Mouse (Mus musculus): ENCODE measurements around the gene Pik3c2g. TPM values are rescaled to one million over a fixed set of nuclear protein-coding genes. Genes with fewer than 3 reads are reported as not detected.

Pik3c2g gene
- polyA plus RNA-seq, 1 experiment, result not detected

GRCm38 (mm10) chr6:139874418-139875176 lies 287.6 kb downstream of the Pik3c2g start:
- no peaks in the 10 kb centered on the region for H3K36me3 ChIP-seq (ENCODE audit: control insufficient read depth, insufficient read depth, low read length, poor library complexity, severe bottlenecking)
- TF ChIP-seq EP300 (IDR thresholded peaks at IDR 0.05; ENCODE audit: insufficient read depth, low read depth, low read length) (no peak), POLR2A (IDR thresholded peaks at IDR 0.05; ENCODE audit: insufficient read depth, low read length) (no peak), CTCF (IDR thresholded peaks at IDR 0.05; ENCODE audit: low read depth, low read length) (no peak)
- H3K4me3 ChIP-seq (ENCODE audit: low read depth, low read length), result no peak overlapping the region
- H3K9me3 ChIP-seq (replicated peaks; ENCODE audit: control insufficient read depth, insufficient read depth, low read length, poor library complexity, severe bottlenecking), result no peaks in the 10 kb centered on the region
- H3K27ac ChIP-seq (ENCODE audit: insufficient read depth, low read length), result no peak overlapping the region
- H3K4me1 ChIP-seq (ENCODE audit: control insufficient read depth, insufficient read depth, low read length), result no peaks in the 10 kb centered on the region
- no peaks in the 10 kb centered on the region for H3K27me3 ChIP-seq (ENCODE audit: control insufficient read depth, insufficient read depth, low read length, poor library complexity, severe bottlenecking)
- H3K9ac ChIP-seq (ENCODE audit: low read depth, poor library complexity, severe bottlenecking), result no peak overlapping the region

DNA sequence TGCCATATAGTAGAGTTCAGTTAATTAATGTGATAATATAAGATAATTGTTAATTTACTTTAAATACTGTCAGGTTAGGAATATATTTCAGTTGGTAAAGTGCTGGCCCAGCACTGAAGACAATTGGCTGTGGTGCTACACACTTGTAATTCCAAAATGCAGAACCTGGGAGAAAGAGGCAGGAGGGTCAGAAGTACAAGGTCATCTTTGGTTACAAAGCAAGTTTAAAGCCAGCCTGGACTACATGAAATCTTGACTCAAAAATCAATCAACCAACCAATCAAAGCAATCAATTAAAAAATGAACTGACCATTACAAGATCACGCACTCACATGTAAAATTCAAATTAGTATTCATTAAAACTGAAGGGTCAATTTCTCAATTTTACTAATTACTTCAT lies 289.7 kb downstream of the Pik3c2g start:
- Histone ChIP-seq H3K9ac (ENCODE audit: low read depth, poor library complexity, severe bottlenecking) (no peak overlapping the region), H3K27me3 (ENCODE audit: control insufficient read depth, insufficient read depth, low read length, poor library complexity, severe bottlenecking) (no peaks in the 10 kb centered on the region), H3K9me3 (replicated peaks; ENCODE audit: control insufficient read depth, insufficient read depth, low read length, poor library complexity, severe bottlenecking) (no peaks in the 10 kb centered on the region), H3K36me3 (ENCODE audit: control insufficient read depth, insufficient read depth, low read length, poor library complexity, severe bottlenecking) (no peaks in the 10 kb centered on the region), H3K4me1 (ENCODE audit: control insufficient read depth, insufficient read depth, low read length) (no peaks in the 10 kb centered on the region), H3K4me3 (ENCODE audit: low read depth, low read length) (no peak overlapping the region), H3K27ac (ENCODE audit: insufficient read depth, low read length) (no peak overlapping the region)
- TF ChIP-seq POLR2A (IDR thresholded peaks at IDR 0.05; ENCODE audit: insufficient read depth, low read length), result no peak
- TF ChIP-seq CTCF (IDR thresholded peaks at IDR 0.05; ENCODE audit: low read depth, low read length), result no peak
- no peak for TF ChIP-seq EP300 (IDR thresholded peaks at IDR 0.05; ENCODE audit: insufficient read depth, low read depth, low read length)

DNA sequence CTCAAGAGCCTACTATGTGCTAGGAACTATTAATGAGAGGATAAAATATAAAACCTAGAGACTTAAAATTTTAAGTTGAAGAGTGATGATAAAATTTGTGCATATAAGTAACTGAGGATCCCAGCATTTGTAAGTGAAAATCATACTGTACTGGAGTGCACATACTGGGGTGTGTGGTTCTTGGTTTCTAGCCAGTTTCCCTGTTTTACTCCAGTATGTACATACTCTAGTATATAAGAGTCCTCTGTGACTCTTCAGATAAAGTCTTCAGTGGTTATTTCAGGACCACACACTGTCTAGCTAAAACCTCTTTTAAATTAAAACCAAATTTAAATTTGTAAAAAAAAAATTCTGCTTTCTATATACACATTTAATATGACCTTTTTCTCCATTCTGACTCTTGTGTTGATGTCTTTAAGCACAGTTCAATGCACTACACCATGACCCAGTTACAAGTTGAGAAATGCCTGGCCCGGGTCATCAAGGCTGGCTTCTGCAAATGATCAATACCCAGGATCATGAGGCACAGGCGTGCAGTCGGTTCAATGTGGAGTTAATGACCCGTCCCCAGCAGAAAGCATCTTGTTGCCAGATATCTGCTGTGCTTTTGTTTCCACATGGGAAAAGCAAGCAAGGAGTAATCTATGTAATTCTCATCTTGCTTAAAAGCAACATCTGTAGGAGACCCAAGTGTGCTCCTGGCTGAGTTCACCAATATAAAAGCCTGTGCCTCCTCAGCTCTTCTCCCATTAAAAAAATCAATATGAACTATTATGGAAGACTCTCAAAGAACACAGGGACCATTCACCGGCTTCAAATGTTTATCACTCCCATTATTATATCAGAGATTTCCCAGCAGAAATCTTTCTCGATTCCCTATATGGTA lies 290.7 kb downstream of the Pik3c2g start:
- no peaks in the 10 kb centered on the region for H3K36me3 ChIP-seq (ENCODE audit: control insufficient read depth, insufficient read depth, low read length, poor library complexity, severe bottlenecking)
- H3K27ac ChIP-seq (ENCODE audit: insufficient read depth, low read length), result no peak overlapping the region
- no peaks in the 10 kb centered on the region for H3K27me3 ChIP-seq (ENCODE audit: control insufficient read depth, insufficient read depth, low read length, poor library complexity, severe bottlenecking)
- H3K4me1 ChIP-seq (ENCODE audit: control insufficient read depth, insufficient read depth, low read length), result no peaks in the 10 kb centered on the region
- no peaks in the 10 kb centered on the region for H3K9me3 ChIP-seq (replicated peaks; ENCODE audit: control insufficient read depth, insufficient read depth, low read length, poor library complexity, severe bottlenecking)
- no peak overlapping the region for H3K4me3 ChIP-seq (ENCODE audit: low read depth, low read length)
- no peak overlapping the region for H3K9ac ChIP-seq (ENCODE audit: low read depth, poor library complexity, severe bottlenecking)
- TF ChIP-seq POLR2A (IDR thresholded peaks at IDR 0.05; ENCODE audit: insufficient read depth, low read length) (no peak), CTCF (IDR thresholded peaks at IDR 0.05; ENCODE audit: low read depth, low read length) (no peak), EP300 (IDR thresholded peaks at IDR 0.05; ENCODE audit: insufficient read depth, low read depth, low read length) (no peak)

GRCm38 (mm10) chr6:139878362-139878696 lies 291.3 kb downstream of the Pik3c2g start:
- Histone ChIP-seq H3K36me3 (ENCODE audit: control insufficient read depth, insufficient read depth, low read length, poor library complexity, severe bottlenecking) (no peaks in the 10 kb centered on the region), H3K9me3 (replicated peaks; ENCODE audit: control insufficient read depth, insufficient read depth, low read length, poor library complexity, severe bottlenecking) (no peaks in the 10 kb centered on the region), H3K27me3 (ENCODE audit: control insufficient read depth, insufficient read depth, low read length, poor library complexity, severe bottlenecking) (no peaks in the 10 kb centered on the region), H3K4me3 (ENCODE audit: low read depth, low read length) (no peak overlapping the region), H3K4me1 (ENCODE audit: control insufficient read depth, insufficient read depth, low read length) (no peaks in the 10 kb centered on the region), H3K9ac (ENCODE audit: low read depth, poor library complexity, severe bottlenecking) (no peak overlapping the region), H3K27ac (ENCODE audit: insufficient read depth, low read length) (no peak overlapping the region)
- no peak for TF ChIP-seq CTCF (IDR thresholded peaks at IDR 0.05; ENCODE audit: low read depth, low read length)
- no peak for TF ChIP-seq POLR2A (IDR thresholded peaks at IDR 0.05; ENCODE audit: insufficient read depth, low read length)
- no peak for TF ChIP-seq EP300 (IDR thresholded peaks at IDR 0.05; ENCODE audit: insufficient read depth, low read depth, low read length)

GRCm38 (mm10) chr6:139882076-139882475 lies 295.1 kb downstream of the Pik3c2g start:
- no peaks in the 10 kb centered on the region for H3K27me3 ChIP-seq (ENCODE audit: control insufficient read depth, insufficient read depth, low read length, poor library complexity, severe bottlenecking)
- TF ChIP-seq POLR2A (IDR thresholded peaks at IDR 0.05; ENCODE audit: insufficient read depth, low read length), result no peak
- no peak overlapping the region for H3K9ac ChIP-seq (ENCODE audit: low read depth, poor library complexity, severe bottlenecking)
- H3K36me3 ChIP-seq (ENCODE audit: control insufficient read depth, insufficient read depth, low read length, poor library complexity, severe bottlenecking), result no peaks in the 10 kb centered on the region
- no peaks in the 10 kb centered on the region for H3K4me1 ChIP-seq (ENCODE audit: control insufficient read depth, insufficient read depth, low read length)
- no peak overlapping the region for H3K27ac ChIP-seq (ENCODE audit: insufficient read depth, low read length)
- H3K9me3 ChIP-seq (replicated peaks; ENCODE audit: control insufficient read depth, insufficient read depth, low read length, poor library complexity, severe bottlenecking), result no peaks in the 10 kb centered on the region
- H3K4me3 ChIP-seq (ENCODE audit: low read depth, low read length), result no peak overlapping the region

- Histone ChIP-seq H3K4me3 (ENCODE audit: low read depth, low read length) (no peak overlapping the region), H3K9ac (ENCODE audit: low read depth, poor library complexity, severe bottlenecking) (no peak overlapping the region), H3K4me1 (ENCODE audit: control insufficient read depth, insufficient read depth, low read length) (no peaks in the 10 kb centered on the region), H3K27me3 (ENCODE audit: control insufficient read depth, insufficient read depth, low read length, poor library complexity, severe bottlenecking) (no peaks in the 10 kb centered on the region), H3K27ac (ENCODE audit: insufficient read depth, low read length) (no peak overlapping the region), H3K9me3 (replicated peaks; ENCODE audit: control insufficient read depth, insufficient read depth, low read length, poor library complexity, severe bottlenecking) (no peaks in the 10 kb centered on the region), H3K36me3 (ENCODE audit: control insufficient read depth, insufficient read depth, low read length, poor library complexity, severe bottlenecking) (no peaks in the 10 kb centered on the region)
- TF ChIP-seq CTCF (IDR thresholded peaks at IDR 0.05; ENCODE audit: low read depth, low read length), result no peak
- TF ChIP-seq POLR2A (IDR thresholded peaks at IDR 0.05; ENCODE audit: insufficient read depth, low read length), result no peak
- no peak for TF ChIP-seq EP300 (IDR thresholded peaks at IDR 0.05; ENCODE audit: insufficient read depth, low read depth, low read length)
Observed at GRCm38 (mm10) chr6:139887175-139887574, 300.2 kb downstream of the Pik3c2g start.
